Mouse (Mus musculus): ENCODE data around the gene Kdsr. TPM values are rescaled to one million over a fixed set of nuclear protein-coding genes. Genes with fewer than 3 reads are reported as not detected.

The Kdsr gene
- 12.3 and 14.1 TPM in 2 replicates for polyA plus RNA-seq (2015; fragmentation: Nextera tagmentation; extraction: Ambion mirVana)

GRCm38 (mm10) chr1:106759572-106760435 lies at the start of gene Kdsr:
Gene Kdsr (minus strand): TSS chr1:106759727.

GRCm38 (mm10) chr1:106796542-106796924 lies 37.0 kb upstream of the Kdsr start, which contains the start of gene Vps4b:
Gene Vps4b (minus strand): TSS chr1:106796728.

GRCm38 (mm10) chr1:106713621-106714529 lies 45.7 kb downstream of the Kdsr start, which contains the start of gene Bcl2:
Gene Bcl2 (minus strand): TSS chr1:106714274.

Other genes with a start within 250 kb of the Kdsr start
- gene Bcl2, start 45.5 kb downstream of the Kdsr start, polyA plus RNA-seq (2015; fragmentation: Nextera tagmentation; extraction: Ambion mirVana) = 12.8 and 15.1 TPM in 2 replicates
- gene Vps4b, start 37.0 kb upstream of the Kdsr start, polyA plus RNA-seq (2015; fragmentation: Nextera tagmentation; extraction: Ambion mirVana) = 21.8 and 23.4 TPM in 2 replicates
- 0.15 and 0.61 TPM in 2 replicates for gene Serpinb5, start 101.4 kb upstream of the Kdsr start, polyA plus RNA-seq (2015; fragmentation: Nextera tagmentation; extraction: Ambion mirVana)
- 0.21 and 0.42 TPM in 2 replicates for gene Serpinb12, start 174.7 kb upstream of the Kdsr start, polyA plus RNA-seq (2015; fragmentation: Nextera tagmentation; extraction: Ambion mirVana)
- gene Serpinb13, start 221.3 kb upstream of the Kdsr start, polyA plus RNA-seq (2015; fragmentation: Nextera tagmentation; extraction: Ambion mirVana) = not detected in 2 replicates